Mouse (Mus musculus) erythroblast, embryonic 14.5 days (primary cell): ENCODE results near the gene Frmd5.

Source experiments
- GATA1 ChIP-seq: IDR thresholded peaks from 2 replicates; pipeline ENCODE4 v1.6.1; 2012; ENCODE audit warnings: low read length, inconsistent platforms, mixed read lengths
- TAL1 ChIP-seq: IDR thresholded peaks from 3 replicates; pipeline ENCODE4 v1.6.1; 2012; ENCODE audit warnings: low read length, inconsistent platforms, mixed read lengths

- TF ChIP-seq TAL1, result no peak
- no peak for TF ChIP-seq GATA1
These were observed 231.1 kb downstream of the Frmd5 start for GRCm38 (mm10) chr2:121575741-121576201.
